Mouse (Mus musculus): Measurements from ENCODE around the gene Prkch. TPM values are rescaled to one million over a fixed set of nuclear protein-coding genes. Genes with fewer than 3 reads are reported as not detected.

Prkch gene
- total RNA-seq, 1 experiment from 2014 or later = 140 TPM

DNA sequence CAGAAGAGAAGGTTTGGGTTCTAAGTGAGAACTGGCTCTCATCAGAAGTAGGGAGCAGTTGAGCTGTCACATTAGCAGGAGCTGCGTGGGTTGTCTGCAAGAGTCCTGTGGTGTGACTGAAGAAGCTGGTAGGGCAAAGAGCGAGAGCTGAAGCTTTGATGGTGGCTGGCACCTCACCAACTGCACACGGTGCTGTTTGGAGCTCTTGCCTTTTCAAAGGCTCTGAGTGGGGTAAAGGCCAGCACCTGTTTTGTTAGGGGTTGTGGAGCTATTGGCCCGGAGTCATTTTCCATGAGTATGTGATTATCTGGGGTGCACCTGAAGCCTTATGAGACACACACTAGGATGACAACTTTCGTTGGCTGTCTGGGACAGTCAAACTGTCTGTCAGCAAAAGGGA, 113.8 kb downstream of the Prkch start:
- ATAC-seq (replicated peaks; ENCODE audit: insufficient number of reproducible peaks, low FRiP score, low TSS enrichment, poor library complexity, severe bottlenecking) = no peak

DNA sequence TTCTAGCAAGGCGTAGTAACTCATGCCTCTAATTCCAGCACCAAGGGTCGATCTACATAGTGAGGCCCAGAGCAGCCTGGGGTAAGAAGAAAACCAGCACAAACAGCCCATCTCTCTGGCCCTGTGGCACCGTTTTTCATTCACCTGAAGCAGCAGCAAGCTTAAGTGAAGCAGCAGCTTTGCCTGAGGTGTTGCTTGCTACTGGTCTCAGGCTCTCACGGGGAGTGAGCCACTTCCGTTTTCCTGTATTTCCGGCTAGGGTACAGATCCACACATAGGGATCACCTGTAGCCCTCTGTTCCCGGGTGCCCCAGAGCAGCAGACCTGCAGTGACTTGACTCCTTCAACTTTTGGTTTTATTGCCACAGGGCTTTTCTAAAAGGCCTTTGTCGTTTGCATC, 114.2 kb downstream of the Prkch start:
- no peak for ATAC-seq (replicated peaks; ENCODE audit: insufficient number of reproducible peaks, low FRiP score, low TSS enrichment, poor library complexity, severe bottlenecking)

DNA sequence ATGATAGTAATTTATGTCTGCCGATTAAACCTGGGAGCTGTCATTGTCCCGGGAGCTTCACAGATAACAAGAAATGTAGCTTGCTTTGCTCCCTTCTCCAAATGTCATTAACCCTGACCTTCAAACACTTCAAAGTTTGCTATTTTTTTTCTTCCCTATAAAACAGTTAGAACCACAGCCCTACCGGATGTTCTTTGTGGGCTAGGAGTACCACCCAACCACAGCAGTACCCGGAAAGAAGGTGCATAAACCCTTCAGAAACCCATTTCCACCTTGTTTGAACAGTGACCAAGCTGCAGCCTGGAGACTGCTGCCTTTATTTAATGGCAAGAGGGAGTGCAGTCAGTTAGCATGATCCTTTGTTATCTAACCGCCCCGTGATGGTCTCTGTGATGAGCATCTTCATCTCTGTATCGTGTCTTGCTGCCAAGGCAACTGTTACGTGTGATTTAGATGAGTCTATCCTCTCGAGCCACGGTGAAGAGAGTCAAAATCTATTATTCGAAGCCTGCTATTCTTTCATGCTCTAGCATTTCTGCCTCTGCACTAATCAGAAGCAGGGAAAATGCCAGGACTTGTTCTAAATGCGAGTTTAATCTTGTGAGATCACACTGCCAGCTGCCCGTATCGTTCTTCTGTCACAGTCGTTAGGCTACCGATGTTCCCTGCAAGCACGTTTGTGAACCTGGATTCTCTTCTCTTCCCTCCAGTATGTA, 115.0 kb downstream of the Prkch start:
- ATAC-seq (replicated peaks; ENCODE audit: insufficient number of reproducible peaks, low FRiP score, low TSS enrichment, poor library complexity, severe bottlenecking) = no peak

DNA sequence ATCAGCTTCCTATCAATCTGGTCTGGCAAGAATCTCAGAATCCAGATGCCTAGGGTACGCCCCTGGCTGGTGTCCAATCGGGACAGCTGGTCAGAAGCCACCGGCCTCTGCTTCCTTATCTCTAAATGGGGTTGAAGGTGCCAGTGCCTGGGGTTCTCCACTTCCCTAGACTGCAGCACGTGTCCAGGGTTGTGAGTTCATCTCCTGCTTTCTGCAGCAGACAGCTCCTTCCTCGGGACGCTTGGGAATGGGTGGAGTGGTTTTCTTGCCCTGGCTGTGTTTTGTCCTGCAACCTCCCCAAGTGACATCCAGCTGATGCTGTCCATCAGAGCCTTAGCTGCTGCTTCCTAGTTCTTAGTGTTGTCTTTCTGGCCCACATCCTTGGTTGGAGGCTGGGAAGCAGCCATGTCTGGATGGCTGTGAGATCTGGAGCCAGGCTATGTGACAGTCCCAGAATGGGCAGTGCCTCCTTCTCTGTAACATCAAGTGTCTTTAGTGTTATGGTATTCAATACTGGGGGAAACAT, 116.0 kb downstream of the Prkch start:
- ATAC-seq (replicated peaks; ENCODE audit: insufficient number of reproducible peaks, low FRiP score, low TSS enrichment, poor library complexity, severe bottlenecking) = no peak

DNA sequence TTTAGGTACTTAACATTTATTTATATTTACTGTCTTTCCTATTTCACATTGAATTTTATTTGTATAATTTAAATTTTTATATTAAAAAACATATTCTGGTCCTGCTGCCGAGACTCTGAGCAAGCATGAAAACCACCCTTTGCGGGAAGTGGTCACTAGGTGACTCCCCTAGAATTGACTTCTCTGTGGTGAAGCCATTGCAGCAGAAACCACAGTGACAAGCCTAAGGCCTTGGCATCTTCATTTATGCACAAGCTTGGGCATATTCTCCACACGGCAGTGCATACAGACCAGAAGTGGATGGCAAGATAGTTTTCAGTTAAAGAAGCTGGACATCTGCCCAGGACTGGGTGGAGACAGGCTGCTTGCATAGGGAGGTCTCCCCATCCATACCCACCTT, 117.4 kb downstream of the Prkch start:
- ATAC-seq (replicated peaks; ENCODE audit: insufficient number of reproducible peaks, low FRiP score, low TSS enrichment, poor library complexity, severe bottlenecking) = peak; percentile 33; the same call in 1 of the 2 replicates

DNA sequence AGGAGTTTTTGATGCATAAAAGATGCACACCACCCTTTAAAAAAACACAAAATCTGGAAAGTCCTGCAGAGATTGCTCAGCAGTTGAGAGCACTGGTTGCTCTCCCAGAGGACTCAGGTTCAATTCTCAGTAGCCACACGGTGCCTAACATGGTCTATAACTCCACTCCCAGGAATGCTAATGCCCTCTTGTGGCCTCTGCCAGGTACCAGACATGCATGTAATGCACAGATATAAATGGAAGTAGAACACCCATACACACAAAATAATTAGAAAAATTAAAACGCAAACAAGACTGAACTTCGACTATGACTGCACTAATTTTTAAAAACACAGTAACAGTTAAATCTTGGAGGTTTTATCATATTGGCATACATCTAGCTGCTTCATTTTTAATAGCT, 119.8 kb downstream of the Prkch start:
- ATAC-seq (replicated peaks; ENCODE audit: insufficient number of reproducible peaks, low FRiP score, low TSS enrichment, poor library complexity, severe bottlenecking) = no peak

DNA sequence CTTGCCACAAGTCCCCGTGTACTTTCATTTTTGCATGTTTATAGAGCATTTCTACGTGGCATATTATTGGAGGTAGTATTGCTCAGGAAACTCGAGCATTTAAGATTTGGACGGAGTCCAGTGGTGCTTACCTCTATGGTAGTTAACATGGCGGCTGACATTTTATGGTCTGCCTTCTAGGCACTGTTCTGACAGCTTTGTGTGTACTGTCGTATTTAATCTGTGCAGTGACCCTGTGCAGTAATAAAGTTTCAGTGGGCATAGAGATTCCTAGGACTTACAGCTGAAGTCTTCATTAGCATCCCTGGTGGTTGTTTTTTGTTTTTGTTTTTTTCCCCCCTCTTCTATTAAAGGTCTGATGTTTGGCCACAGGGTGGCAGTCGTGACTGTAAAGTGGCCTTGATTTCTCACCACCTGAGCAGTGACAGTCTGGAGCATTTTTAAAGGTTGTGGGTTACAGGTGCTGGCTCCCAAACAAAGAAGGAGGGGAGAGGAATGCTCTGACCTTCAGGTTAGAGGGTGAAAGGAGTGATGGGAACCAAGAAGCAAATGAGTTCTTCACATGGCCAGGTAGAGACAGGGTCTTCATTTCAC, 120.6 kb downstream of the Prkch start:
- no peak for ATAC-seq (replicated peaks; ENCODE audit: insufficient number of reproducible peaks, low FRiP score, low TSS enrichment, poor library complexity, severe bottlenecking)

DNA sequence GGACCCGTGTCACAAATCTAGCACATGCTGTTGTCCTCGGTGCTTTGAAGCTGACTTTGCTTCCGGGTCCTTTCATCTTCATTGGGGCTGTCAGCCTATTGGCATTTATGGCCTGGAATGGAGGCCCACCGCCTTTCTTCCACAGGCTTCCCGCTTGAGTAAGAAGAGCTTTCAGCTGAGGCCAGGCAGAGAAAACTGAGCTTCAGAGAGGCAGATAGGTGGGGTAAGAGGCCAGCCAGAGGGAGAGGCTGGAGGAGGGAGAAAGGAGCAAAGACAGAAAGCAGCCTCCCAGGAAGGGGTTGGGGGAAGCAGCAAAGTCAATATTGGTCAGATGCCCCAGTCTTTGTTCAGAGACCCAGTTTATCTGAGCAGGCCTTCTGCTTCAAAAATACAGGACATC, 123.9 kb downstream of the Prkch start:
- no peak for ATAC-seq (replicated peaks; ENCODE audit: insufficient number of reproducible peaks, low FRiP score, low TSS enrichment, poor library complexity, severe bottlenecking)

DNA sequence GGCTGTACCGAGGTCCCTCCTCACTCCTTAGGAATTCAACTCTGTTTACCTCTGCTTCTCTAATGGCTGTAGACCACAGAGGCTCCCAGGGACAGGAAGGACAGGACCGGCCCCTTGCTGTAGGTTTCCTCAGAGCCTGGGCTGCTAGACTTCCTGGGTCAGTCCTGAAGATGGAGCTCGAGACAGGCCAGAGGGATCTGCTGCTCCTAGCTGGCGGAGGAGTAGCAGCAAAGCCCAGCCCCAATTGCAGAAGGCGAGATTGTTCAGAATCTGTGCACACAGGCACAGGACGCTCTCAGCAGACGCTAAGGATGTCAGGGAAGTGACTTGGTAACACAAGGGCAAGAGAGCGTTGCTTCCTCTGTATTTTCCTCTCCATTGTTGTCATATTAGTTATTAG, 124.3 kb downstream of the Prkch start:
- no peak for ATAC-seq (replicated peaks; ENCODE audit: insufficient number of reproducible peaks, low FRiP score, low TSS enrichment, poor library complexity, severe bottlenecking)

DNA sequence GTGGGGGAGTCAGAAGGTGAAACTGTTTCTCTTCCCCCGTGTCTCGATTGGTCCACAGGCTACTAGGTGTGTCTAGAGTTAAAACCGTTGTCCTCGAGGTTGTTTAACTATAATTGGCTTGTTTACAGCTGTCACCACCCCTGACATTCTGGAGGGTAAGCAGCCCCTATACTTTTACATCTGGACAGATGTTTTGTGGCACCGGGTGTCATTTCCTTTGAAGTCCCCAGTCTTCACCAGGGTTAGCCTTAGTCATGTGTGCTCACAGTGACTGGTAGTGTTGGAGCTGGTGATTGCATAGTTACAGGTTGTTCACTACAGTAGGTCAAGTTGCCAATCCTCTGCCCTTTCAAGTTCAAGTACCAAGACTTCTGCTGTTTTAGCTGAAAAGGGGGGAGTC, 126.2 kb downstream of the Prkch start:
- no peak for ATAC-seq (replicated peaks; ENCODE audit: insufficient number of reproducible peaks, low FRiP score, low TSS enrichment, poor library complexity, severe bottlenecking)

DNA sequence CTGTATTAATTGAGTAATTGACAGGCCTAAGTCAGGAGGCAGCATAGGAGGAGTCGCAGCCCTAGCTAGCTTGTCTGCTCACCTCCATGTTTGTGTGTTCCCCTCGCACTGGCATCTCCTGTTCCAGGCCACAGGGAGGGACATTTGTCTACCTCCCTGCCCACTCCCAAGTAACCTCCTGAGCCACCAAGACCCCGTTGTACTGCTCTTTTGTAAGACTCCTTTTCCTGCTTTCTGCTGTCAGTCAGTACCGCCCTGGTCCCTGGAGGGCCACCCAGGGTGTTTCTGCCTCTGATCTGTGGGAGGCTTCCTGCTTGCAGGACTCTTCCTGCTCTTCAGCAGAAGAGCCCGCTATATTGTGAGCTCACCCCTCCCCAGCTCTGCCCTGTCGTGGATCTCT, 127.5 kb downstream of the Prkch start:
- no peak for ATAC-seq (replicated peaks; ENCODE audit: insufficient number of reproducible peaks, low FRiP score, low TSS enrichment, poor library complexity, severe bottlenecking)

DNA sequence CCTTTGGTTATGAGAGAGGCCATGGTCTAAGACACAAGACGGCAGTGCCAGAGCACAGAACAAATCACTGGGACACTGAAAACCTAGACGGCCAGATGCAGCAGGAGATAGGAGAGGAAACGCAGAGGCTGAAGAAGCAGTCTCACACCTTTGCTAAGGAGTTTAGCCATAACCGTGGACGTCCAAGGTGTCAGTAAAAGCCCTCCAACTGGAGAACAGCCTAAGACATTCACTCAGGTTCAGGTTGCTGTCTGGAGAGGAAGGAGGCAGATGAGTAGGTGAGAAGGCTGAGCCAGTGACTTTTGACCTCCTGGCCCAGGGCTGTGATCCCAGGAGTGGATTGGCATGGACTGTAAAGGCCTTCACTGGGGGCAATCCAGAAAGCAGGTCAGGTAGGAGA, 130.0 kb downstream of the Prkch start:
- ATAC-seq (replicated peaks; ENCODE audit: insufficient number of reproducible peaks, low FRiP score, low TSS enrichment, poor library complexity, severe bottlenecking) = no peak

DNA sequence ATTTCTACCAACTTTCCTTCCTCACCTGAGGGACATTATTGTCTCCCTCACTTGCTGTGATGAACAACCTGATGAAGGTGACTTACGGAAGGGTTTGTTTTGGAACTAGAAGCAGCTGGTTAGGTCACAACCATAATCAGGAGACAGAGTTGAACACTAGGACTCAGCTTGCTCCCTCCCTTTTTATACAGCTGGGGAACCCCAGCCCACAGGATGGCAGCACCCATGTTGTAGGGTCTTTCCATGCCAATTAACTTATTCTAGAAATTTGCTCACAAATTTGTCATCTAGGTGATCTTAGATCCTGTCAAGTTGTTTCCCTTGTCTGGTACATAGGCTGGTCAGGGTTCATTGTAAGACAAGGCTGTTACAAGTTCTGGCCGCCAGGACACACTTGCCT, 130.7 kb downstream of the Prkch start:
- ATAC-seq (replicated peaks; ENCODE audit: insufficient number of reproducible peaks, low FRiP score, low TSS enrichment, poor library complexity, severe bottlenecking) = no peak

DNA sequence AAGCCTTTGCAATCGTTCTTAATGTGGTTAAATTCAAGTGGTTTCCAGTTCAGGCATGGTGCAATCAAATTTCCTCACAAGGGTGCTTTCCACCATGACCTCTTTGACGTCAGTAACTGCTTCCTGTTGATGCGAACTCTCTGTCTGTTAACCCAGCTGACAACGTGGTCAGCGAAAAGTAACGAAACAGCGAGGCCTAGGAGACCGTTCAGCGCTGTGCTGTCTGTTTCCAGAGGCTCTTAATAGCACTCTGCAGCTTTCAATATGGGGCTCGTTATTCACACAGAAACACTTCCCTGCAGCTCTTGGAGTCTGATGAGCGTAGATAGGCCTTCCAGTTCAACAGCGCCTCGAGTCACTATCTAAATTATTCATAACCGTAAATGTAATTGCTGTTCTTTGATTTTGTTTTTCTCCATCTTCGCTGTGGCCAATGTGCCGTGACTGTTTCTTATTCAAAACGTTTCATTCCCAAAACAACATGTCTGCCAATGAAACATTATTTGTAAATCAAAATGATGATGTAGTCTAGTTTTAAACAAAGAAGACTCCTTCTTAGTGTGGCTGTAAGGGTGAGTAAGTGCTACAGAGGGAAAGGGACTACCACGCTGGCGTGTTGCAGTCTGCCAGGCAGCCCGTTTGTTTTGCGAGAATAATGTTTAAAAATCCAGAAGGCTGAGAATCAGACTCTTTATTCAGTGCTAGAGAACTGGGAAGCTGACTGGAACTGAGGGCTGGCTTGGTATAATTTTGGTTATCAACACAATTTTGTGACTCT, 131.5 kb downstream of the Prkch start:
- ATAC-seq (replicated peaks; ENCODE audit: insufficient number of reproducible peaks, low FRiP score, low TSS enrichment, poor library complexity, severe bottlenecking) = peak; percentile 91

DNA sequence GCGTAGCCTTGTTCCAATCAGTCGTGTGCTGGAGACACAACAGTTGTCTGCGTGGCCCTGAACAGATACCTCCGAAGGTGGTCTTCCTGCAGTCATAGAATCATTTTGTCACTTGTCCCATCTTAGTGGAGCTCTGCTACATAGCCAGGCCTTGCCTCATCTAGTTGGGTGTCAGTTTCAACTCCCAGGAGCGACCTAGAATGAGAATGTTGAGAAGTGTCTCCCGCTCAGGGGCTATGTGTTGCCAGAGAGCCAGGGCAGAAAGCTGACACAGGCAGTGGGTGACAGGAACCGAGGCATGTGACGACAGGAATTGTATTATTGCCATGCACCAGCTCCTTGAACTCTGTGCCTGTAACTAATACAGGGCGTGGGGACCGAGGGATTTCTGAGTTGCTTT, 133.4 kb downstream of the Prkch start:
- no peak for ATAC-seq (replicated peaks; ENCODE audit: insufficient number of reproducible peaks, low FRiP score, low TSS enrichment, poor library complexity, severe bottlenecking)

DNA sequence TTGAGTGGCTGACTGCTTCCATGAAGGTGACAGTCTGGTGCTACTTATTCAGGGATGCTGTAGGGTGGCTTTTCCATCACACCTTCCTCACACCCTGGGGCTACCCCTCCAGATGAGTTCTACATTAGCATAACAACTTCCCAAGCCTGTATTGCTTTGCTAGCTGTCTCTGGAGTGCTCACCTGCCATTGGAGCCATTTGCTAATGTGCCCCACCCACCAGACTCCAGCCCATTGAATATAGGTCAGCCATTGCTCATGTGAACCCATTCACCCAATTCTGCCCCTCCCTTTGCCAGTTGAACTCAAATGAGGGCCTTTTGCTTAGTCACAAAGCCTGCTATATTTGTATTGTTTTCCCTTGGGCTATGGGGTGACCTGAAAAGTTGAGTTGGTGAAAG, 135.2 kb downstream of the Prkch start:
- no peak for ATAC-seq (replicated peaks; ENCODE audit: insufficient number of reproducible peaks, low FRiP score, low TSS enrichment, poor library complexity, severe bottlenecking)

DNA sequence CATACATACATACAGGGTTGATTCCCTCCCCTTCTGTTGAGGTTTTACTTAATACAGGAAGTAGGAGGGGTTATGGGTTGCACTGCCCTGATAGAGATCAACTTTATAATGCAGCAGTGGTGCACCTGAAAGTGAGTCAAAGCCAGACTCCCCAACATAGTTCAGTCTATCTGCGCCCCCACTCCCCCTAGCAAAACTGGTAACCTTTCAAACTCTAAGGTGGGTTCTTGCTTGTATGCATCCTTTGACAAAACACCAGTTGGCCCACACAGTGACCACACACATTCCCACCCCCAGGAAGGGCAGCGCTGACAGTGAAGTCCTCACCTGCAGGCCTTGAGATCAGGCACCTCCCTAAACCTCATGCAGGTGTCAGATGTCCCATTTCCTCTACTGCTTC, 135.9 kb downstream of the Prkch start:
- ATAC-seq (replicated peaks; ENCODE audit: insufficient number of reproducible peaks, low FRiP score, low TSS enrichment, poor library complexity, severe bottlenecking) = no peak

DNA sequence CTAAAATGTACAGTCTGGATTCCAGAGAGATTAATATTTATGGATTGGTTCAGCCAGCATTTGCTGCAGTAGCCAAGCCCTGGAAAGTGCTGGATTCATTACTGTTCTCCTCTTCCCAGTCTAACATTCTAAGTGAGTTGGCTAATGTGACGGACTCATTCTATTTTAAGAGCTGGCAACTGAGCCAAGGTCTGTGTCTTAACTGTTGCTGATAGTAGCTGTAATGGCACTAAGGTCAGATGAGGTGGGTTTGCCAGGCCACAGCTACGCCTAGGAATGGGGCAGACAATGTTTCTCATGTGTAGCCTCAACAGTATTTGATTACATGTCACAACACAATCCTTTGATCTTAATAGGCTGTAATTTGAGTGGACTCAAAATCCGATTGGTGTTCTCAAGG, 137.5 kb downstream of the Prkch start:
- no peak for ATAC-seq (replicated peaks; ENCODE audit: insufficient number of reproducible peaks, low FRiP score, low TSS enrichment, poor library complexity, severe bottlenecking)

DNA sequence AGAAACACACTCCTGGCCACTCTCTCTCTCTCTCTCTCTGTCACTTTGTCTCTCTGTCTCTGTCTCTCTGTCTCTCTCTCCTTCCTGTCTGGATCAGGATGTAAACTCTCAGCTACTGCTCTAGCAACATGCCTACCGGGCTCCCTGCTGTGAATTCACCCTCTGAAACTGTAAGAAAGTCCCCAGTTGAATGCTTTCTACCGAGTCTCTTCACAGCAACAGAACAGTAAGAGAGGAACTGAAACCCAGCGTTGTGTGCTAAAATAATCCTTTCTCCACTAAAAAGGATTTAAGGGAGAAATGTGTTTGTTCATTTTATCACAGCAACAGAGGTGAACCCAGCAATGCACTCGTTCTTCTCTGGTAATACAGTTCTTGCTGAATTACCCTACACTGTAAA, 138.5 kb downstream of the Prkch start:
- 0 out of 2 replicates have a peak, but pooled peaks have one; percentile 32 for ATAC-seq (replicated peaks; ENCODE audit: insufficient number of reproducible peaks, low FRiP score, low TSS enrichment, poor library complexity, severe bottlenecking)

DNA sequence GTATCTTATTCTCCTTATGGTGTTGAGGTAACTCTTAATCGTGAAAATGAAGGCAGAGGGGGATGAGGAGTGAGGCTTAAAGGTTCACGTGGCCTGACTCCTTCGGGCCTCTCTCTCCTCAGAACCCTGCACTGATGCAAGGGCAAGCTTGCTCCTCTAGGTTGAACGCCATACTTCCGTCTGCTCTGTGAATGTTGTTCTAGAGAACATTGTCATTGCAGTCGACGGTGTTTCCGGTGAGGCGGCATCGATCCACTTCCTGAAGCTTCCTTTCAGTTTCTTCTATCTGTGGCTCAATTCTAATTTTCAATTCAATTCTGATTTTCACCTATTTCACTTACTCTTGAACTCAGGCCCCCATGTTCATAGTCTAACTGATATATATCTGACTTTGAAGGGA, 139.3 kb downstream of the Prkch start:
- no peak for ATAC-seq (replicated peaks; ENCODE audit: insufficient number of reproducible peaks, low FRiP score, low TSS enrichment, poor library complexity, severe bottlenecking)

Data from monocyte, adult 5-6 weeks (primary cell).